Mouse (Mus musculus) MEL (cell line): ENCODE measurements at regions not wholly inside any gene's neighbourhood (a gene's known extent, or its start where the extent isn't known, plus 50 kb on each side); places are given as distances from the start of the nearest gene placed in this dataset.

Experiments used
- DNase-seq: peaks from one replicate; pipeline ENCODE4 v3.0.0; 2011; ENCODE audit warnings: low read depth, low spot score
- H3K27ac ChIP-seq: 2 replicates; pipeline ENCODE4 v1.5.1; 2012; ENCODE audit warnings: low read depth, mild to moderate bottlenecking, control low read depth, low read length, moderate library complexity; ENCODE audit not compliant: control insufficient read depth
- H3K27me3 ChIP-seq, 2 experiments: fragments of 150-350 bp in 1 of 2; sonication (generic) in 1 of 2; 2 replicates each; pipeline ENCODE4 v1.6.1; 2012; ENCODE audit warnings: low read length in 2 of 2, mild to moderate bottlenecking in 2 of 2, improper control_type of control experiment in 1 of 2, moderate library complexity in 1 of 2; ENCODE audit not compliant: insufficient read depth in 2 of 2, control insufficient read depth in 1 of 2
- H3K36me3 ChIP-seq, 2 experiments: 2 replicates each; pipeline ENCODE4 v1.6.1; 2012 to 2014; ENCODE audit warnings: low read length in 2 of 2, improper control_type of control experiment in 1 of 2, inconsistent platforms in 1 of 2, mild to moderate bottlenecking in 1 of 2; ENCODE audit not compliant: insufficient read depth in 2 of 2, control insufficient read depth in 1 of 2
- H3K4me1 ChIP-seq, 2 experiments: fragments of 150-350 bp in 1 of 2; sonication (generic) in 1 of 2; 2 replicates each; pipeline ENCODE4 v1.6.1; 2012; ENCODE audit warnings: low read length in 2 of 2, improper control_type of control experiment in 1 of 2, mild to moderate bottlenecking in 1 of 2; ENCODE audit not compliant: insufficient read depth in 2 of 2, control insufficient read depth in 1 of 2
- H3K4me3 ChIP-seq, 2 experiments: fragments of 150-350 bp in 1 of 2; sonication (generic) in 1 of 2; 2 replicates each; pipeline ENCODE4 v1.5.1; 2012; ENCODE audit warnings: low read depth in 2 of 2, low read length in 2 of 2, mild to moderate bottlenecking in 2 of 2, moderate library complexity in 2 of 2, control low read depth in 1 of 2, improper control_type of control experiment in 1 of 2; ENCODE audit not compliant: control insufficient read depth in 1 of 2, insufficient read depth in 1 of 2
- H3K79me2 ChIP-seq: 2 replicates; pipeline ENCODE4 v1.6.1; 2012; ENCODE audit warnings: mild to moderate bottlenecking, low read length, moderate library complexity; ENCODE audit not compliant: control insufficient read depth, poor library complexity, insufficient read depth
- H3K9ac ChIP-seq: 2 replicates; pipeline ENCODE4 v1.6.1; 2012; ENCODE audit warnings: low read depth, mild to moderate bottlenecking, control low read depth, low read length, moderate library complexity; ENCODE audit not compliant: control insufficient read depth, poor library complexity, severe bottlenecking
- H3K9me3 ChIP-seq: fragments of 150-350 bp; sonication (generic); replicated peaks from 2 replicates; pipeline ENCODE4 v1.6.1; 2012; ENCODE audit warnings: mild to moderate bottlenecking, low read length, improper control_type of control experiment, moderate library complexity; ENCODE audit not compliant: insufficient read depth
- CHD2 ChIP-seq: IDR thresholded peaks from 2 replicates; pipeline ENCODE4 v1.6.1; 2011; ENCODE audit warnings: low read length, improper control_type of control experiment
- E2F4 ChIP-seq: IDR thresholded peaks from 2 replicates; pipeline ENCODE4 v1.6.1; 2011; ENCODE audit warnings: low read depth, low read length, improper control_type of control experiment, borderline replicate concordance
- ETS1 ChIP-seq: IDR thresholded peaks from 2 replicates; pipeline ENCODE4 v1.6.1; 2012; ENCODE audit warnings: low read depth, mild to moderate bottlenecking, inconsistent platforms, low read length, improper control_type of control experiment, moderate library complexity
- GABPA ChIP-seq: IDR thresholded peaks from 2 replicates; pipeline ENCODE4 v1.6.1; 2012; ENCODE audit warnings: low read depth, mild to moderate bottlenecking, inconsistent platforms, low read length, improper control_type of control experiment, moderate library complexity
- HCFC1 ChIP-seq: IDR thresholded peaks from 2 replicates; pipeline ENCODE4 v1.6.1; 2012; ENCODE audit warnings: low read depth, mild to moderate bottlenecking, inconsistent platforms, low read length, improper control_type of control experiment, moderate library complexity
- KAT2A ChIP-seq: conservative IDR thresholded peaks from 2 replicates; pipeline ENCODE4 v1.6.1; 2012; ENCODE audit warnings: low read depth, low read length, improper control_type of control experiment, inconsistent platforms
- MAFK ChIP-seq: IDR thresholded peaks from 2 replicates; pipeline ENCODE4 v1.6.1; 2011; ENCODE audit warnings: low read depth, mild to moderate bottlenecking, low read length, improper control_type of control experiment, borderline replicate concordance
- MAZ ChIP-seq: IDR thresholded peaks from 2 replicates; pipeline ENCODE4 v1.6.1; 2012; ENCODE audit warnings: low read depth, mild to moderate bottlenecking, inconsistent platforms, low read length, improper control_type of control experiment
- MXI1 ChIP-seq: IDR thresholded peaks from 2 replicates; pipeline ENCODE4 v1.6.1; 2011; ENCODE audit warnings: mild to moderate bottlenecking, low read depth, low read length, improper control_type of control experiment
- MYC ChIP-seq: IDR thresholded peaks from 2 replicates; pipeline ENCODE4 v1.6.1; 2011; ENCODE audit warnings: low read depth, mild to moderate bottlenecking, low read length, improper control_type of control experiment, moderate library complexity
- NELFE ChIP-seq: IDR thresholded peaks from 2 replicates; pipeline ENCODE4 v1.6.1; 2011; ENCODE audit warnings: low read depth, low read length, improper control_type of control experiment
- RAD21 ChIP-seq: IDR thresholded peaks from 2 replicates; pipeline ENCODE4 v1.6.1; 2011; ENCODE audit warnings: mild to moderate bottlenecking, low read depth, low read length, improper control_type of control experiment
- RCOR1 ChIP-seq: IDR thresholded peaks from 2 replicates; pipeline ENCODE4 v1.6.1; 2012; ENCODE audit warnings: low read depth, mild to moderate bottlenecking, inconsistent platforms, low read length, improper control_type of control experiment
- SIN3A ChIP-seq: IDR thresholded peaks from 2 replicates; pipeline ENCODE4 v1.6.1; 2012; ENCODE audit warnings: low read length, improper control_type of control experiment, inconsistent platforms
- TBP ChIP-seq: IDR thresholded peaks from 2 replicates; pipeline ENCODE4 v1.8.0; 2011; ENCODE audit warnings: low read depth, low read length, improper control_type of control experiment
- UBTF ChIP-seq: IDR thresholded peaks from 2 replicates; pipeline ENCODE4 v1.6.1; 2012; ENCODE audit warnings: low read depth, mild to moderate bottlenecking, inconsistent platforms, low read length, improper control_type of control experiment, moderate library complexity, borderline replicate concordance; ENCODE audit not compliant: insufficient read depth
- ZMIZ1 ChIP-seq: IDR thresholded peaks from 2 replicates; pipeline ENCODE4 v1.6.1; 2012; ENCODE audit warnings: low read depth, mild to moderate bottlenecking, inconsistent platforms, low read length, improper control_type of control experiment, moderate library complexity

DNA sequence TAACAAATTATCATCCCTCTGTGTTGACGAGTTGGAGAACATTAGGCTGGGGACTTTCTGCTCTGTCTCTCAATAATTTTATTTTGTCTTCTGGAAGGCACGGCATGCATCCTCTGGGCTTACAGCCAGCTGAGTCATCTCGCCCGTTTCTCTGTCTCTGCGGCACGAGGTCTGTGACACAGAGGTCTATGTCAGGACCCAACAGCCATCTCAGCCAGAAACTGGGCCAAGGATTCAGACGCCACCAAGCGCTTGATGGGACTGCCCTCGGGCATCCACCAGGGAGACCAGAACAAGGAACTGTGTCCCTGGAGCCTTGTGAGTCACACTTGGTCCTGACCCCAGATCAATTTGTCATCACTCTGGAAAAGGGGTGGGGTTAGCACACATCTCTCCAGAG, 145.7 kb upstream of the Sulf2 start:
- Histone ChIP-seq H3K27me3 (no peaks in the 10 kb centered on the region), H3K9me3 (no peaks in the 10 kb centered on the region), H3K4me3 (no peak overlapping the region), H3K27ac (no peak overlapping the region), H3K4me1 (no peaks in the 10 kb centered on the region), H3K36me3 (no peaks in the 10 kb centered on the region), H3K9ac (no peak overlapping the region), H3K79me2 (no peaks in the 10 kb centered on the region)
- no peak for DNase-seq
- TF ChIP-seq TBP (no peak), ETS1 (no peak), HCFC1 (no peak), KAT2A (no peak), RCOR1 (no peak), UBTF (no peak), CHD2 (no peak), E2F4 (no peak), GABPA (no peak), ZMIZ1 (no peak)

DNA sequence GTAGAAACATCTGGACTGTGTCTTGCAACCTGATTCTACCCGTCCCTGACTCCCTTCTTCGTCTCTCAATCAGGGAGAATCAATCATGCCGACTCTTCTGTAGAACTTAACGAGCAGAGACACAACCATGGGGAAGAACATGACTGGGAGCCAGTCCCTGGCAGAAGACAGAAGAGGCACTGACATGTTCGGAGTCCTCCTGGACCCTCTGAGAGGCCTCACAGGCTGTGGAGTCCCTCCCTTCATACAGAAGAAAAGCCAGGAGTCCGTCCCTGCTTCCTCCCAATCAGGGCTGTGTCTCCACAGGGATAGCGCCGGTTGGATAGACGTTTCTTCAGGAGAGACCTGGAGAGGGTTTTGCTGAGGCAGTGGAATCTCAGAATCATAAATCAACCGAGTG, 139.2 kb upstream of the Sulf2 start:
- H3K9ac ChIP-seq: no peak overlapping the region
- no peaks in the 10 kb centered on the region for H3K36me3 ChIP-seq
- no peaks in the 10 kb centered on the region for H3K79me2 ChIP-seq
- no peaks in the 10 kb centered on the region for H3K9me3 ChIP-seq
- H3K27ac ChIP-seq: no peak overlapping the region
- no peak overlapping the region for H3K4me3 ChIP-seq
- no peaks in the 10 kb centered on the region for H3K4me1 ChIP-seq
- no peak for TF ChIP-seq MAFK
- no peak for TF ChIP-seq RAD21
- no peak for TF ChIP-seq TBP
- no peak for TF ChIP-seq SIN3A
- TF ChIP-seq MAZ: no peak
- no peak for TF ChIP-seq MXI1
- TF ChIP-seq KAT2A: no peak
- TF ChIP-seq ZMIZ1: no peak
- no peak for TF ChIP-seq HCFC1
- no peak for TF ChIP-seq MYC
- TF ChIP-seq CHD2: no peak
- TF ChIP-seq NELFE: no peak
- TF ChIP-seq, all 39 proteins: peak for 0
- no peaks in the 10 kb centered on the region for H3K27me3 ChIP-seq
- DNase-seq: no peak
